Mouse (Mus musculus): ENCODE data around the gene Gucy2c. TPM values are rescaled to one million over a fixed set of nuclear protein-coding genes. Genes with fewer than 3 reads are reported as not detected.
"Not testable (repeated sequence)": the region's sequence is repeated elsewhere in the genome, so short reads cannot be mapped to it uniquely, and the experiment has no call there.

Gene Gucy2c
- total and polyA plus RNA-seq, 2 experiments from 2014 or later: not detected

- Histone ChIP-seq H3K9me3 (replicated peaks; ENCODE audit: control insufficient read depth, low read length) (no peaks in the 10 kb centered on the region), H3K9ac (replicated peaks; ENCODE audit: low read depth, low read length) (peak overlapping the region; percentile 81; the same call in 1 of the 2 replicates), H3K36me3 (replicated peaks; ENCODE audit: control insufficient read depth, insufficient read depth, low read length) (no peaks in the 10 kb centered on the region), H3K4me1 (ENCODE audit: control insufficient read depth, insufficient read depth) (peaks cover 10% of the 10 kb centered on the region), H3K27ac (ENCODE audit: low read depth) (peak overlapping the region; percentile 99), H3K27me3 (ENCODE audit: control insufficient read depth, insufficient read depth, low read length) (no peaks in the 10 kb centered on the region), H3K4me2 (ENCODE audit: low read depth, low read length) (peak overlapping the region; percentile 73), H3K4me3 (ENCODE audit: low read depth, low read length) (peak overlapping the region; percentile 67)
- 7% methylated on average over 12 of the region's 12 CpGs for WGBS
- ATAC-seq (ENCODE audit: insufficient read depth, low read depth) (peak; percentile 1; the same call in 1 of the 2 replicates), DNase-seq (ENCODE audit: low spot score) (no peak)
- TF ChIP-seq EP300 (IDR thresholded peaks at IDR 0.05; ENCODE audit: low read depth) (no peak), CTCF (IDR thresholded peaks at IDR 0.05; ENCODE audit: low read depth) (no peak)
These were observed 21.7 kb upstream of the Gucy2c start for GRCm38 (mm10) chr6:136803093-136803738.

DNA sequence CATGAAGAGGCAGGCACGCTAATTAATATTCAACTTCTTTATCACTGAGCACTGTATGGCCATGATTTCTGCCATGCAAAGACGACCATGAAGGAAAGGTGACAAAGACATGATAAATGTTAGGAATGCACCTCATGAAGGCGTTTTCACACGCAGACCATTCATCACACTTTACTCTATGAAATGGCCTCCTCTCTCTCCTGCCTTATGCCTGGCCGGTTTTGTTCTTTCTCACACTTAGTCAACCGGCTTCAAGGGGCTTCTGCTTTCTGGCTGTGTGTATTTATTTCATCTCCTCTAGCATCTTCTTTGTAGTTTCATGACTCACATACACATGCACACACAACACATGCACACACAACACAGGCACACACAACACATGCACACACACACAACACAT lies 19.7 kb upstream of the Gucy2c start:
- H3K27me3 ChIP-seq (ENCODE audit: control insufficient read depth, insufficient read depth, low read length): no peaks in the 10 kb centered on the region
- ATAC-seq (ENCODE audit: insufficient read depth, low read depth) (no peak), DNase-seq (ENCODE audit: low spot score) (no peak)
- no peaks in the 10 kb centered on the region for H3K36me3 ChIP-seq (replicated peaks; ENCODE audit: control insufficient read depth, insufficient read depth, low read length)
- no peak overlapping the region for H3K4me3 ChIP-seq (ENCODE audit: low read depth, low read length)
- no peak overlapping the region for H3K9ac ChIP-seq (replicated peaks; ENCODE audit: low read depth, low read length)
- 74% methylated on average over 6 of the region's 6 CpGs for WGBS
- no peak overlapping the region for H3K27ac ChIP-seq (ENCODE audit: low read depth)
- H3K4me1 ChIP-seq (ENCODE audit: control insufficient read depth, insufficient read depth): peaks cover 4% of the 10 kb centered on the region; the same call in 1 of the 2 replicates
- H3K4me2 ChIP-seq (ENCODE audit: low read depth, low read length): no peak overlapping the region
- TF ChIP-seq CTCF (IDR thresholded peaks at IDR 0.05; ENCODE audit: low read depth) (no peak), EP300 (IDR thresholded peaks at IDR 0.05; ENCODE audit: low read depth) (no peak)
- no peaks in the 10 kb centered on the region for H3K9me3 ChIP-seq (replicated peaks; ENCODE audit: control insufficient read depth, low read length)

GRCm38 (mm10) chr6:136800710-136801109 lies 19.1 kb upstream of the Gucy2c start:
- H3K4me1 ChIP-seq (ENCODE audit: control insufficient read depth, insufficient read depth): peaks cover 4% of the 10 kb centered on the region; the same call in 1 of the 2 replicates
- H3K4me2 ChIP-seq (ENCODE audit: low read depth, low read length): no peak overlapping the region
- no peak for TF ChIP-seq CTCF (IDR thresholded peaks at IDR 0.05; ENCODE audit: low read depth)
- TF ChIP-seq EP300 (IDR thresholded peaks at IDR 0.05; ENCODE audit: low read depth): no peak
- 88% methylated on average over 8 of the region's 8 CpGs for WGBS
- no peaks in the 10 kb centered on the region for H3K9me3 ChIP-seq (replicated peaks; ENCODE audit: control insufficient read depth, low read length)
- no peak overlapping the region for H3K9ac ChIP-seq (replicated peaks; ENCODE audit: low read depth, low read length)
- ATAC-seq (ENCODE audit: insufficient read depth, low read depth): no peak
- H3K27me3 ChIP-seq (ENCODE audit: control insufficient read depth, insufficient read depth, low read length): no peaks in the 10 kb centered on the region
- H3K4me3 ChIP-seq (ENCODE audit: low read depth, low read length): no peak overlapping the region
- no peaks in the 10 kb centered on the region for H3K36me3 ChIP-seq (replicated peaks; ENCODE audit: control insufficient read depth, insufficient read depth, low read length)
- DNase-seq (ENCODE audit: low spot score): no peak
- H3K27ac ChIP-seq (ENCODE audit: low read depth): no peak overlapping the region

DNA sequence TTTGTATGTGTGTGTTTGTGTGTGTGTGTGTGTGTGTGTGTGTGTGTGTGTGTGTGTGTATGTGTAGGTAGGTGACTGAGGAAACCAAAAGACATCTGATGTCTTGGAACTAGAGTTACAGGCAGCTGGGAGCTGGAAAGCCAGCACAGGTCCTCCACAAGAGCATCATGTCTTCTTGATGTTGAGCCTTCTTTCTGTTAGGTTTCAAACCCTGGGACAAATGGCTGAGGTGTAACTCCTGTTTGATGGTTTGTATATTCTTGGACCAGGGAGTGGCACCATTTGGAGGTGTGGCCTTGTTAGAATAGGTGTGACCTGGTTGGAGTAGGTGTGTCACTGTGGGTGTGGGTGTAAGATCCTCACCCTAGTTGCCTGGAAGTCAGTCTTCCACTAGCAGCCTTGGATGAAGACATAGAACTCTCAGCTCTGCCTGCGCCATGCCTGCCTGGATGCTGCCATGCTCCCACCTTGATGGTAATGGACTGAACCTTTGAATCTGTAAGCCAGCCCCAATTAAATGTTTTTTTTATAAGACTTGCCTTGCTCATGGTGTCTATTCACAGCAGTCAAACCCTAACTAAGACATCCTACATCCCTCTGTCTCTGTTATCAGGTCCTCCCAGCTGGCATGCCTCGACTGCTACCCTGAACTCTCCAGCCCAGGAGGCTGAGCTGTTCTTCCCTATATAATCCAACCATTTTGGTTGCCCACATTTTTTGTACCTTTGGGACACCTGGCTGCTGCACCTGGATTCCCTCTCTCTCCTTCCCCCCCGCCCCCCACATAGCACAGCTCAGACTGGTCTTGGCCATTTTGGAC lies 16.5 kb upstream of the Gucy2c start:
- not testable (repeated sequence) for H3K27ac ChIP-seq (ENCODE audit: low read depth); H3K9me3 ChIP-seq (replicated peaks; ENCODE audit: control insufficient read depth, low read length); H3K9ac ChIP-seq (replicated peaks; ENCODE audit: low read depth, low read length); H3K27me3 ChIP-seq (ENCODE audit: control insufficient read depth, insufficient read depth, low read length); H3K4me2 ChIP-seq (ENCODE audit: low read depth, low read length); ATAC-seq (ENCODE audit: insufficient read depth, low read depth); DNase-seq (ENCODE audit: low spot score); H3K4me3 ChIP-seq (ENCODE audit: low read depth, low read length); H3K36me3 ChIP-seq (replicated peaks; ENCODE audit: control insufficient read depth, insufficient read depth, low read length)
- H3K4me1 ChIP-seq (ENCODE audit: control insufficient read depth, insufficient read depth): peaks cover 11% of the 10 kb centered on the region; the same call in 1 of the 2 replicates
- 76% methylated on average over 3 of the region's 3 CpGs for WGBS

DNA sequence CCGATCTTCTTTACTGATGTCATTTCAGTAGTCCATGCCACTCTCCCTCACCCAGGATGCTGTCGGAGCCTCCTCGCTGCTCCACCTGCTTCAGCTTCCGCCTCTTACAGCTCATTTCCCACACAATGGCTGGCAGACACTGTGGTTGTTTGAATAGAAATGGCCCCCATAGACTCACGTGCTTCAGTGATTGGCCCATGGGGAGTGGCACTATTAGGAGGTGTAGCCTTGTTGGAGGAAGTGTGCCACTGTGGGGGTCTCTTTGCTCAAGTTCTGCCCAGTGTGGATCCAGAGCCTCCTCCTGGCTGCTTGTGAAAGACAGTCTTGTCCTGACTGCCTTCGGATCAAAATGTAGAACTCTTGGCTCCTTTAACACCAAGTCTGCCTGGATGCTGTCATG lies 14.3 kb upstream of the Gucy2c start:
- no peak for TF ChIP-seq CTCF (IDR thresholded peaks at IDR 0.05; ENCODE audit: low read depth)
- TF ChIP-seq EP300 (IDR thresholded peaks at IDR 0.05; ENCODE audit: low read depth): no peak
- no peaks in the 10 kb centered on the region for H3K27me3 ChIP-seq (ENCODE audit: control insufficient read depth, insufficient read depth, low read length)
- no peak overlapping the region for H3K4me2 ChIP-seq (ENCODE audit: low read depth, low read length)
- no peaks in the 10 kb centered on the region for H3K36me3 ChIP-seq (replicated peaks; ENCODE audit: control insufficient read depth, insufficient read depth, low read length)
- 64% methylated on average over 6 of the region's 6 CpGs for WGBS
- no peak overlapping the region for H3K27ac ChIP-seq (ENCODE audit: low read depth)
- no peak for DNase-seq (ENCODE audit: low spot score)
- H3K9ac ChIP-seq (replicated peaks; ENCODE audit: low read depth, low read length): no peak overlapping the region
- no peak for ATAC-seq (ENCODE audit: insufficient read depth, low read depth)
- no peak overlapping the region for H3K4me3 ChIP-seq (ENCODE audit: low read depth, low read length)
- H3K4me1 ChIP-seq (ENCODE audit: control insufficient read depth, insufficient read depth): peaks cover 12% of the 10 kb centered on the region; the same call in 1 of the 2 replicates
- no peaks in the 10 kb centered on the region for H3K9me3 ChIP-seq (replicated peaks; ENCODE audit: control insufficient read depth, low read length)

Measured in heart, postnatal 0 days (tissue).